Mouse (Mus musculus) neural tube, embryonic 14.5 days (tissue): Measurements from ENCODE around the gene Ppp5c. TPM values are rescaled to one million over a fixed set of nuclear protein-coding genes. Genes with fewer than 3 reads are reported as not detected.

Experiments used
- ATAC-seq: fragments of 200-750 bp; cut with Nextera tagmentation; 2 replicates; pipeline ENCODE4 v1.8.0; 2017; ENCODE audit warnings: low read depth, mild to moderate bottlenecking, moderate TSS enrichment, moderate library complexity
- H3K27ac ChIP-seq: fragments of 300-500 bp; sonication (generic); 2 replicates; pipeline ENCODE4 v1.5.1; 2014; ENCODE audit warnings: low read depth, mild to moderate bottlenecking, control low read depth, low read length, moderate library complexity, mixed read lengths
- H3K27me3 ChIP-seq: fragments of 300-500 bp; sonication (generic); 2 replicates; pipeline ENCODE4 v1.6.1; 2014; ENCODE audit warnings: low read length; ENCODE audit not compliant: control insufficient read depth, insufficient read depth
- H3K36me3 ChIP-seq: fragments of 300-500 bp; sonication (generic); 2 replicates; pipeline ENCODE4 v1.6.1; 2014; ENCODE audit warnings: low read length, mixed read lengths; ENCODE audit not compliant: control insufficient read depth, insufficient read depth
- H3K4me1 ChIP-seq: fragments of 300-500 bp; sonication (generic); 2 replicates; pipeline ENCODE4 v1.6.1; 2014; ENCODE audit warnings: low read length; ENCODE audit not compliant: control insufficient read depth, insufficient read depth
- H3K4me2 ChIP-seq: fragments of 300-500 bp; sonication (generic); 2 replicates; pipeline ENCODE4 v1.6.1; 2014; ENCODE audit warnings: mild to moderate bottlenecking, low read depth, low read length, control low read depth
- H3K4me3 ChIP-seq: fragments of 300-500 bp; sonication (generic); 2 replicates; pipeline ENCODE4 v1.5.1; 2014; ENCODE audit warnings: low read depth, low read length, control low read depth, mixed read lengths
- H3K9ac ChIP-seq: fragments of 300-500 bp; sonication (generic); replicated peaks from 2 replicates; pipeline ENCODE4 v1.6.1; 2014; ENCODE audit warnings: low read depth, mild to moderate bottlenecking, control low read depth, low read length, mixed read lengths
- H3K9me3 ChIP-seq: fragments of 300-500 bp; sonication (generic); 2 replicates; pipeline ENCODE4 v1.6.1; 2016; ENCODE audit warnings: low read length; ENCODE audit not compliant: control insufficient read depth
- WGBS: fragments of 180-500 bp; shearing (Covaris S2); extraction: QIAGEN DNeasy Blood & Tissue Kit; methylation state at CpG from one replicate; pipeline ENCODE4 v1.1.7; 2014; 5-methylcytosine and 5-hydroxymethylcytosine counted together
- polyA plus RNA-seq: library from polyadenylated mRNA; unstranded; fragments of >200 nt; fragmentation: Nextera tagmentation; extraction: Ambion mirVana; gene quantifications from 2 replicates; pipeline ENCODE4 v1.2.1, GENCODE M21; 2014

Gene Ppp5c
- polyA plus RNA-seq, 1 experiment from 2014 or later, result 121 TPM

DNA sequence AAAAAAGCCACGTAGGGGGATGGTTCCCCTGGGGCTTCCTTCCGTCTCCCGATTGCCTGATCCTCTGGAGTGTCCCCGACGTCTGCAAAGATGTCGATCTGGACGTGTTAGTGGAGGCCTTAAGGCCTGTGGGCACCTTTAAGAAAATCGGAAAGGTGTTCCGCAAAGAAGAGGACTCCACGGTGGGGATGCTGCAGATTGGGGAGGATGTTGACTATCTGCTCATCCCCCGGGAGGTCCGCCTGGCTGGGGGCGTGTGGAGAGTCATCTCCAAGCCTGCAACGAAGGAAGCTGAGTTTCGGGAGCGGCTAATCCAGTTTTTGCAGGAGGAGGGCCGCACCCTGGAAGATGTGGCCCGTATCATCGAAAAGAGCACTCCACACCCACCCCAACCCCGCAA lies 33.3 kb downstream of the Ppp5c start:
- WGBS, result 11% methylated on average over 20 of the region's 20 CpGs
- H3K4me2 ChIP-seq, result peak overlapping the region; percentile 43
- no peaks in the 10 kb centered on the region for H3K36me3 ChIP-seq
- H3K9me3 ChIP-seq, result no peaks in the 10 kb centered on the region
- peaks cover 5% of the 10 kb centered on the region; the same call in 1 of the 2 replicates for H3K4me1 ChIP-seq
- peak overlapping the region; percentile 32 for H3K4me3 ChIP-seq
- H3K27ac ChIP-seq, result no peak overlapping the region
- ATAC-seq, result no peak
- H3K27me3 ChIP-seq, result no peaks in the 10 kb centered on the region
- peak overlapping the region; percentile 44; the same call in 1 of the 2 replicates for H3K9ac ChIP-seq

DNA sequence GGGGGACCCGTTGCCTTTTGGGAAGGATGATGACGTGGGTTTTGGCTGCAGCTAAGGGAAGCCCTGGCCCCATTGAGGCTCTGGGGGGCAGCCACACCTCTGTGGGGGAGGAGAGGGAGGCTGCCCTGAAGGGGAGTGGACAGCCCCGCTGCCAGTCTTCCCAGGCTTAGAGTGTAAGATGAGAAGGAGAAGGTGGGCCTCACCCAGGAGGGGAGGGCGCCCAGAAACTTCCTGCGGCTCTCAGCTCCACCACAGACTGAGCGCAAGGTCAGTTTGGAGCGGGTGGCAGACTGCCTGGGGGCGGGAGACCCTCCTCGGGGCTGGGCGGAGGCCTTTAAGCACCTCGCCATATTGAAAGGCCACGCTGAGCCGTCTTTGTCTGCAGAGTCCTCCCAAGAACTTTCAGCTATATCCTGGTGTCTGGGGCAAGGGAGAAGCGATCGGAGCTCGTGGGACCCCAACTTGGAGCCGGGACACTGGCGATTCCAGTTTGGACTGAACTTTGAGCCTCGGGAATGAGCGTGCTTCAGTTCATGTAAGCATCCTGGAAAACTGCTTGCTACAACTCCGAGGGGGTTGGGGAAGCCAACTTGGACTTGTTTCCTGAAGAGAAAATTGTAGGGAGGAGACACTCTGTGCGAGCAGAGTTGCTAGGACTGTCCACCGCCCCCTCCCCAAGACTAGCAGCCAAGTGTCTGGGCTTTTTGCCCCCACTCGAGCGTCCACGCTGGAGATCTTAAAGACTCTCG lies 33.9 kb downstream of the Ppp5c start:
- WGBS, result 4% methylated on average over 27 of the region's 27 CpGs
- H3K4me1 ChIP-seq, result peaks cover 5% of the 10 kb centered on the region; the same call in 1 of the 2 replicates

DNA sequence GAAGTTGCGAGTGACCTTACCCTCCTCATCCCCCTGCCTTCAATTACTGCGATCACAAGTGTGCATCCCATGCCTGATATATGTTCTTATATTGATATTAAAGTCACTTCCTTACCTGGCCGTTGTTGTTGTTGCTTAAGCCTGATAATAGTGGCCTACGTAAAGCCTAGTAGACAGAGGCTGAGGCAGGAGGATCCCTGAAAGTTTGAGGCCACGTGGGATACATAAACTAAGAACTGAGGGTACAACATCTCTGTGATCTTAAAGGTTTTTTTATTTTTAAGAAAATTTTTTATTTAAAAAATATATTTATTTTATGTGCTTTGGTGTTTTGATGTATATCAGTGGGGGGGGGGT lies 35.3 kb downstream of the Ppp5c start, which contains the start of gene Ccdc8:
Gene Ccdc8 (plus strand): TSS at position 258 of the 357 bp plus-strand sequence.
- peak within 1 kb of the TSS; percentile 32; the same call in 1 of the 2 replicates for H3K4me3 ChIP-seq
- H3K9me3 ChIP-seq, result no peaks in the 10 kb centered on the region
- H3K4me2 ChIP-seq, result peak within 1 kb of the TSS; percentile 43
- ATAC-seq, result no peak
- H3K27ac ChIP-seq, result peak within 1 kb of the TSS; percentile 1; the same call in 1 of the 2 replicates
- H3K9ac ChIP-seq, result no peak within 1 kb of the TSS
- no peaks in the 10 kb centered on the region for H3K27me3 ChIP-seq
- peaks cover 11% of the 10 kb centered on the region for H3K4me1 ChIP-seq
- H3K36me3 ChIP-seq, result no peaks in the 10 kb centered on the region
- WGBS, result 96% methylated on average over 5 of the region's 5 CpGs

More for the DNA sequence above, 33.9 kb downstream of the Ppp5c start:
- Histone ChIP-seq H3K27ac (peak overlapping the region; percentile 55; the same call in 1 of the 2 replicates), H3K4me3 (peak overlapping the region; percentile 32), H3K27me3 (no peaks in the 10 kb centered on the region), H3K9ac (peak overlapping the region; percentile 44), H3K9me3 (no peaks in the 10 kb centered on the region), H3K36me3 (no peaks in the 10 kb centered on the region), H3K4me2 (peak overlapping the region; percentile 43)
- peak; percentile 72; the same call in 1 of the 2 replicates for ATAC-seq

DNA sequence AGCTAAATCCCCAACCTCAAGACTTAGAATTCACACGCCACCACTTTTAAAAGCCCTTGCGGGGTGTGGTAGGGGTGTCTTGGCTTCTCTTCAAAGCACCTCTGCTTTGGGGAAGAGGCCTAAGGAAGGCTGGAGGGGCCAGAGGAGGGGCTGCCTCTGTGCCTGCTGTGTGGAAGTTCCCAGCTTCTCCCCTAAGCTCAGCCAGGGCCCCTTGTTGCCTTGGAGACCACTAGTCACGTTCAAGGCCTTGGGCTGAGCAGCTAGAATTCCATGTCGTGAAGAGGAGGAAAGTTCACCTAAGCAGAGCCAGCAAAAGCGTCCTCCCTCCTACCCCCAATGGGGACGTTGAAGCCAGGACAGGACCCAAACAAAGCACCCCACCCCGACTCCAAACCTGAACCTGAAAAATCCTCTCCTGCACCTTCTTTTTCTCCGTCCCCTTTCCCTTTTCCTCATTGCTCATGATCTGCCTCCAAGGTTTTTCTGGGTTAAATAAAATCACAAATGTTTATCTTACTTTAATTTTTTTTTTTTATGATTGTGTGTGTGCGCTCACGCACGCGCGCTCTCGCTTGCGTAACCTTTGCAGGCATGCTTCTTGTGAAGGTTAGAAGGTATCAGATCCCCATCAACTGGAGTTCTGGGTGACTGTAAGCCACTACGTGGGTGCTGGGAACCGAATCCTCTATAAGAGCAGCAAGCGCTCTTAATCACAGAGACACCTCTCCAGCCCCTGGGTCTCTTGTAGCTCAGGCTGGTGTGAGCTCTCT lies 35.9 kb downstream of the Ppp5c start:
- Histone ChIP-seq H3K27ac (peak overlapping the region; percentile 1; the same call in 1 of the 2 replicates), H3K9ac (no peak overlapping the region), H3K27me3 (no peaks in the 10 kb centered on the region), H3K36me3 (no peaks in the 10 kb centered on the region), H3K4me2 (no peak overlapping the region), H3K4me1 (peaks cover 14% of the 10 kb centered on the region), H3K9me3 (no peaks in the 10 kb centered on the region), H3K4me3 (no peak overlapping the region)
- WGBS, result 59% methylated on average over 18 of the region's 18 CpGs
- ATAC-seq, result peak; percentile 50; the same call in 1 of the 2 replicates

DNA sequence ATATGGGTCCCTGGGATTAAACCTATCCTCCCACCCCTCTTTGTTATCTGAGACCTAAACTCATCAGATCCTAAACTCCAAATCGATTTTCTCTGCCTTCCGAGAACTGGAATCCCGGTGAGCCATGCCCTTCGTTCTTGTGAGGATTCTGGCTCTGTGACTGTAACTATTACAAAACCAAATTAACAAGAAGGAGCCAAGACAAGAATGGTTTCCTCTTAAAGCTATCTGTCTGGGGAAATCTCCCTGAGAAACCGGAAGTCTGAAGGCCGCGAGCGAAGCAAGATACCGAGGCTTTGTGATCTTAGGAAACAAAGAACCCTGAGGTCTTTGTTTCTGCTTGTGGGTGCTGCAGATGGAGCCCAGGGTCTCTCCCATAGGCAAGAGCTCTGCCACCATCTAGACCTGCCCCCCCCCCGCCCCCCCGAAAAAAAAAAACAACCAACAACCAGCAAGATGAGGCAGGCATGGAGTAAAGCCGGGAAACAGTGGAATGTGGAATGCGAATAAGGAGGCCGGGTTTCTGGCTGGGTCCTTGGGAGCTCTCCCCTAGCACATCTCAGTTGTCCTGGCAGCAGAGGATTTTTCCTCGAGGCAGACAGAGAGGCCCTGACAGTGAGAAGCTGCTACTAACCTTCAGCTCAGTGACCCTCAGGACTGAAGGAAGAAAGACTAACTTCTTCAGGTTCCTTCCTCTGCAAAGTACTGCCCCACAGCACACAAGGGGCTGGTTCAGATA lies 37.5 kb downstream of the Ppp5c start:
- no peak for ATAC-seq
- Histone ChIP-seq H3K27ac (no peak overlapping the region), H3K27me3 (no peaks in the 10 kb centered on the region), H3K4me1 (peaks cover 19% of the 10 kb centered on the region), H3K36me3 (no peaks in the 10 kb centered on the region), H3K4me3 (no peak overlapping the region), H3K9me3 (no peaks in the 10 kb centered on the region), H3K4me2 (no peak overlapping the region), H3K9ac (no peak overlapping the region)
- 37% methylated on average over 15 of the region's 15 CpGs for WGBS

DNA sequence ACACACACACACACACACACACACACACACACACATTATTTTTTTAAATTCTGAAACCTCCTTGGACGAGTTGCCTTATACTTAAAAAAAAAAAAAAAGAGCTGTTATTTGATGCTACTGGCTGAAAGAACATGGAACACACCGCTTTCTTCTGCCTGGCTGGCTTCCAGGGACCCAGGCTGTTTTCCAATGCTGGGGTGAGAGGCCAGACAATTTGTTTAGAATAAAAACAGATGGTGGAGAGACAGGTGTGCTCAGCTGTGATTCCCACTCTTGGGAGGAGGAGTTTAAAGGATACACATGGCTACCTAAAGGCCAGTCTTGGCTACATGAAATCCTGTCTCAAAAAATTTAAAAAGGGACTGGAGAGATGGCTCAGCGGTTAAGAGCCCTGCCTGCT lies 39.3 kb downstream of the Ppp5c start:
- peaks cover 22% of the 10 kb centered on the region for H3K4me1 ChIP-seq
- H3K4me2 ChIP-seq, result no peak overlapping the region
- WGBS, result 29% methylated on average over 3 of the region's 3 CpGs
- no peaks in the 10 kb centered on the region for H3K36me3 ChIP-seq
- H3K4me3 ChIP-seq, result no peak overlapping the region
- ATAC-seq, result no peak
- H3K9ac ChIP-seq, result no peak overlapping the region
- H3K27me3 ChIP-seq, result no peaks in the 10 kb centered on the region
- H3K9me3 ChIP-seq, result no peaks in the 10 kb centered on the region
- peak overlapping the region; percentile 79 for H3K27ac ChIP-seq

DNA sequence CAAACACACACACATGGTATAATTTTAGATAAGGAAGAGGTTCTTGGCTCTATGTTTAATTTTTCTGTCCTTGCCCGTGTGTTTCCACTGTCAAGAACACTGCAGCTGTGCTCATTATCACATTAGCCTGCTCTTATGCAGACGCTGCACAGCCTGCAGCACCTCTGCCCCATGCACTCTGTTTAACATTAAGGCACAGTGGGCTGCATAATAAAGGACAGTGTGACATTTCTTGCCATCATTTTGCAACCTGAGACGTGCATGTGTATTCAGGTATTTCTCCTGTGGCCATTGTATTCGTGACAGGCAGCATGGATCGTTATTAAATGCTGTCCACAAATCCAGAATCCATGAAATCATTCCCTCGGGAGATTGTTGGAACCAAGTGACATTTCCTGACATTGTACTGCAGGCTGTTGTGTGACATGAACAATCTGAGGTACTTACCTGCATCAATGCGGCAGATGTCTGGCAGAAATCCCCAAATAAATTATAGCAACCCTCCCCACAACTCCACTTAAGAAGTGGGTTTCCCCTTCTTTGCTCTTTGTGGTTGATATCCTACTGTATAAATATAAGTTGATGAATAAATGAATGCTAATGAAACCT lies 40.1 kb downstream of the Ppp5c start:
- Histone ChIP-seq H3K36me3 (no peaks in the 10 kb centered on the region), H3K9ac (no peak overlapping the region), H3K4me3 (no peak overlapping the region), H3K4me2 (peak overlapping the region; percentile 24; the same call in 1 of the 2 replicates), H3K4me1 (peaks cover 29% of the 10 kb centered on the region), H3K27me3 (no peaks in the 10 kb centered on the region), H3K27ac (peak overlapping the region; percentile 79), H3K9me3 (no peaks in the 10 kb centered on the region)
- ATAC-seq, result no peak
- WGBS, result 23% methylated on average over 7 of the region's 7 CpGs

DNA sequence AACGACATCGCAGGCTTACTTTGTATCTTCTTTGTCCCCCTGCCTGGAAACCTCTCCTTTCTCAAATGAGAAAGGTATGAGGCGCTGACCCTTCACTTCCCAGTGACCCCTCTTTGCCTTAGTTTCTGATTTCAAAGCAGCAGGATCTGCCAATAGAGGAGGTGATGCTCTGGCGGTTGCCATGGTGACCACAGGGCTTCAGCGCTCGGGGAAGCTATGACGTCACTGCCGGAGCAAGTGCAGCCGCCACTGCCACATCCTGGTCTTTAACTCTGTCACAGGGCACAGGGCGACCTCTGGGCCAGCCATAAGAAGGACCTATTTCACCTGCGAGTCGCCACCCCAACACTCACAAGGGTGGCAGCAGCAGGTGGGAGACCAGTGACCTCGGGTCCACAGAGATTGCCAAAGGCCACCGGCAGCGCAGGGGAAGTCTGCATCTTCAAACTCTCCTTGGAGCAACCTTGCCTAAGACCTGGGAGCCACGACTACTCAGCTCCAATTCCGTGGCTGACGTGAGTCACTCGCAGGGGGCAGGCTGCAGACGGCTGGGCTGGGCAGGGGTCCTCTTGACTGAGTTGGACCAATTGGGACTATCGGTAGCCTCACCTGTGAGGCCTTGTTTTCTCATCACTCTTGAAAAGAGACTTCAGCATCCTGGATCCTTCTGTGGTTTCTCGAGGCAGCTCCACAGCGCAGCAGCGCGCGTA lies 44.7 kb downstream of the Ppp5c start, which contains the start of gene Gm42372:
Gene Gm42372 (plus strand): TSS at position 228 of the 710 bp plus-strand sequence.
- peak within 1 kb of the TSS; percentile 85 for H3K4me2 ChIP-seq
- H3K27me3 ChIP-seq, result no peaks in the 10 kb centered on the region
- 19% methylated on average over 26 of the region's 26 CpGs for WGBS
- no peaks in the 10 kb centered on the region for H3K36me3 ChIP-seq
- H3K4me3 ChIP-seq, result peak within 1 kb of the TSS; percentile 45
- H3K9ac ChIP-seq, result peak within 1 kb of the TSS; percentile 61
- no peaks in the 10 kb centered on the region for H3K9me3 ChIP-seq
- H3K4me1 ChIP-seq, result peaks cover 31% of the 10 kb centered on the region
- peak; percentile 78 for ATAC-seq
- H3K27ac ChIP-seq, result peak within 1 kb of the TSS; percentile 67
